Mouse (Mus musculus) MEL (cell line): Measurements from ENCODE around the gene Ceacam15. TPM values are rescaled to one million over a fixed set of nuclear protein-coding genes. Genes with fewer than 3 reads are reported as not detected.
A peak's percentile ranks its signal among the peaks of the same experiment; 100 is the strongest.

Source experiments
- DNase-seq: peaks from one replicate; pipeline ENCODE4 v3.0.0; 2011; ENCODE audit warnings: low read depth, low spot score
- H3K27ac ChIP-seq: 2 replicates; pipeline ENCODE4 v1.5.1; 2012; ENCODE audit warnings: low read depth, mild to moderate bottlenecking, control low read depth, low read length, moderate library complexity; ENCODE audit not compliant: control insufficient read depth
- H3K27me3 ChIP-seq, 2 experiments: fragments of 150-350 bp in 1 of 2; sonication (generic) in 1 of 2; 2 replicates each; pipeline ENCODE4 v1.6.1; 2012; ENCODE audit warnings: low read length in 2 of 2, mild to moderate bottlenecking in 2 of 2, improper control_type of control experiment in 1 of 2, moderate library complexity in 1 of 2; ENCODE audit not compliant: insufficient read depth in 2 of 2, control insufficient read depth in 1 of 2
- H3K36me3 ChIP-seq, 2 experiments: 2 replicates each; pipeline ENCODE4 v1.6.1; 2012 to 2014; ENCODE audit warnings: low read length in 2 of 2, improper control_type of control experiment in 1 of 2, inconsistent platforms in 1 of 2, mild to moderate bottlenecking in 1 of 2; ENCODE audit not compliant: insufficient read depth in 2 of 2, control insufficient read depth in 1 of 2
- H3K4me1 ChIP-seq, 2 experiments: fragments of 150-350 bp in 1 of 2; sonication (generic) in 1 of 2; 2 replicates each; pipeline ENCODE4 v1.6.1; 2012; ENCODE audit warnings: low read length in 2 of 2, improper control_type of control experiment in 1 of 2, mild to moderate bottlenecking in 1 of 2; ENCODE audit not compliant: insufficient read depth in 2 of 2, control insufficient read depth in 1 of 2
- H3K4me3 ChIP-seq, 2 experiments: fragments of 150-350 bp in 1 of 2; sonication (generic) in 1 of 2; 2 replicates each; pipeline ENCODE4 v1.5.1; 2012; ENCODE audit warnings: low read depth in 2 of 2, low read length in 2 of 2, mild to moderate bottlenecking in 2 of 2, moderate library complexity in 2 of 2, control low read depth in 1 of 2, improper control_type of control experiment in 1 of 2; ENCODE audit not compliant: control insufficient read depth in 1 of 2, insufficient read depth in 1 of 2
- H3K79me2 ChIP-seq: 2 replicates; pipeline ENCODE4 v1.6.1; 2012; ENCODE audit warnings: mild to moderate bottlenecking, low read length, moderate library complexity; ENCODE audit not compliant: control insufficient read depth, poor library complexity, insufficient read depth
- H3K9ac ChIP-seq: 2 replicates; pipeline ENCODE4 v1.6.1; 2012; ENCODE audit warnings: low read depth, mild to moderate bottlenecking, control low read depth, low read length, moderate library complexity; ENCODE audit not compliant: control insufficient read depth, poor library complexity, severe bottlenecking
- H3K9me3 ChIP-seq: fragments of 150-350 bp; sonication (generic); replicated peaks from 2 replicates; pipeline ENCODE4 v1.6.1; 2012; ENCODE audit warnings: mild to moderate bottlenecking, low read length, improper control_type of control experiment, moderate library complexity; ENCODE audit not compliant: insufficient read depth
- BHLHE40 ChIP-seq: IDR thresholded peaks from 2 replicates; pipeline ENCODE4 v1.6.1; 2012; ENCODE audit warnings: low read depth, mild to moderate bottlenecking, inconsistent platforms, low read length, improper control_type of control experiment, borderline replicate concordance
- CHD2 ChIP-seq: IDR thresholded peaks from 2 replicates; pipeline ENCODE4 v1.6.1; 2011; ENCODE audit warnings: low read length, improper control_type of control experiment
- CTCF ChIP-seq, 3 experiments: IDR thresholded peaks in 2 of 3; conservative IDR thresholded peaks in 1 of 3; 2 replicates each; pipeline ENCODE4 v1.5.1; 2011 to 2012; ENCODE audit warnings: low read length in 3 of 3, low read depth in 2 of 3, mild to moderate bottlenecking in 2 of 3, improper control_type of control experiment in 1 of 3, inconsistent platforms in 1 of 3, mixed read lengths in 1 of 3, moderate library complexity in 1 of 3; ENCODE audit not compliant: control insufficient read depth in 1 of 3, insufficient read depth in 1 of 3, poor library complexity in 1 of 3, severe bottlenecking in 1 of 3
- E2F4 ChIP-seq: IDR thresholded peaks from 2 replicates; pipeline ENCODE4 v1.6.1; 2011; ENCODE audit warnings: low read depth, low read length, improper control_type of control experiment, borderline replicate concordance
- ELF1 ChIP-seq: IDR thresholded peaks from 2 replicates; pipeline ENCODE4 v1.6.1; 2014; ENCODE audit warnings: low read depth, mild to moderate bottlenecking, inconsistent platforms, low read length, improper control_type of control experiment, moderate library complexity
- HCFC1 ChIP-seq: IDR thresholded peaks from 2 replicates; pipeline ENCODE4 v1.6.1; 2012; ENCODE audit warnings: low read depth, mild to moderate bottlenecking, inconsistent platforms, low read length, improper control_type of control experiment, moderate library complexity
- JUND ChIP-seq: IDR thresholded peaks from 2 replicates; pipeline ENCODE4 v1.6.1; 2011; ENCODE audit warnings: low read depth, mild to moderate bottlenecking, improper control_type of control experiment, low read length
- MAFK ChIP-seq: IDR thresholded peaks from 2 replicates; pipeline ENCODE4 v1.6.1; 2011; ENCODE audit warnings: low read depth, mild to moderate bottlenecking, low read length, improper control_type of control experiment, borderline replicate concordance
- MEF2A ChIP-seq: IDR thresholded peaks from 2 replicates; pipeline ENCODE4 v1.6.1; 2014; ENCODE audit warnings: low read depth, mild to moderate bottlenecking, inconsistent platforms, low read length, improper control_type of control experiment; ENCODE audit not compliant: poor library complexity, insufficient replicate concordance, severe bottlenecking; ENCODE audit errors: extremely low read depth
- MXI1 ChIP-seq: IDR thresholded peaks from 2 replicates; pipeline ENCODE4 v1.6.1; 2011; ENCODE audit warnings: mild to moderate bottlenecking, low read depth, low read length, improper control_type of control experiment
- NELFE ChIP-seq: IDR thresholded peaks from 2 replicates; pipeline ENCODE4 v1.6.1; 2011; ENCODE audit warnings: low read depth, low read length, improper control_type of control experiment
- NRF1 ChIP-seq: IDR thresholded peaks from 2 replicates; pipeline ENCODE4 v1.6.1; 2014; ENCODE audit warnings: low read depth, mild to moderate bottlenecking, inconsistent platforms, low read length, improper control_type of control experiment, moderate library complexity; ENCODE audit not compliant: poor library complexity, insufficient read depth, severe bottlenecking
- POLR2AphosphoS2 ChIP-seq: IDR thresholded peaks from 2 replicates; pipeline ENCODE4 v1.6.1; 2011; ENCODE audit warnings: low read length, improper control_type of control experiment
- RAD21 ChIP-seq: IDR thresholded peaks from 2 replicates; pipeline ENCODE4 v1.6.1; 2011; ENCODE audit warnings: mild to moderate bottlenecking, low read depth, low read length, improper control_type of control experiment
- RCOR1 ChIP-seq: IDR thresholded peaks from 2 replicates; pipeline ENCODE4 v1.6.1; 2012; ENCODE audit warnings: low read depth, mild to moderate bottlenecking, inconsistent platforms, low read length, improper control_type of control experiment
- SMC3 ChIP-seq: IDR thresholded peaks from 2 replicates; pipeline ENCODE4 v1.6.1; 2011; ENCODE audit warnings: low read depth, low read length, improper control_type of control experiment
- TBP ChIP-seq: IDR thresholded peaks from 2 replicates; pipeline ENCODE4 v1.8.0; 2011; ENCODE audit warnings: low read depth, low read length, improper control_type of control experiment
- UBTF ChIP-seq: IDR thresholded peaks from 2 replicates; pipeline ENCODE4 v1.6.1; 2012; ENCODE audit warnings: low read depth, mild to moderate bottlenecking, inconsistent platforms, low read length, improper control_type of control experiment, moderate library complexity, borderline replicate concordance; ENCODE audit not compliant: insufficient read depth
- USF1 ChIP-seq: IDR thresholded peaks from 2 replicates; pipeline ENCODE4 v1.6.1; 2014; ENCODE audit warnings: low read depth, mild to moderate bottlenecking, inconsistent platforms, low read length, improper control_type of control experiment, moderate library complexity
- USF2 ChIP-seq, 2 experiments: IDR thresholded peaks; 2 replicates each; pipeline ENCODE4 v1.6.1; 2011 to 2012; ENCODE audit warnings: improper control_type of control experiment in 2 of 2, low read length in 2 of 2, borderline replicate concordance in 1 of 2, inconsistent platforms in 1 of 2, low read depth in 1 of 2, mild to moderate bottlenecking in 1 of 2; ENCODE audit not compliant: insufficient read depth in 1 of 2
- ZKSCAN1 ChIP-seq: IDR thresholded peaks from 2 replicates; pipeline ENCODE4 v1.6.1; 2012; ENCODE audit warnings: low read depth, mild to moderate bottlenecking, inconsistent platforms, low read length, improper control_type of control experiment, moderate library complexity
- ZNF384 ChIP-seq: IDR thresholded peaks from 2 replicates; pipeline ENCODE4 v1.6.1; 2012; ENCODE audit warnings: low read depth, mild to moderate bottlenecking, inconsistent platforms, low read length, improper control_type of control experiment
- polyA plus RNA-seq, 2 experiments: library from polyadenylated mRNA; stranded (reverse) in 1 of 2; unstranded in 1 of 2; fragments of >175 nt in 1 of 2; fragments of >200 nt in 1 of 2; gene quantifications; 2 replicates each; pipeline versions ENCODE4 v1.2.1 to v1.2.4; 2012; ENCODE audit warnings: low replicate concordance in 2 of 2, low read depth in 1 of 2; ENCODE audit not compliant: insufficient read length in 2 of 2, insufficient read depth in 1 of 2, missing spikeins in 1 of 2
- total RNA-seq: library from RNA; depleted of rRNA; stranded (reverse); fragments of 300-350 nt; gene quantifications from 2 replicates; pipeline ENCODE4 v1.2.3, GENCODE M21; 2012

The Ceacam15 gene
- total and polyA plus RNA-seq, 3 experiments: not detected

GRCm38 (mm10) chr7:16628096-16628771, 47.3 kb downstream of the Ceacam15 start:
- H3K79me2 ChIP-seq: no peaks in the 10 kb centered on the region
- no peaks in the 10 kb centered on the region for H3K9me3 ChIP-seq
- DNase-seq: peak; percentile 79
- no peak overlapping the region for H3K9ac ChIP-seq
- peaks cover 0 to 6% of the 10 kb centered on the region in 2 experiments; a peak in 2 of 4 replicates for H3K4me1 ChIP-seq
- peaks cover 0 to 5% of the 10 kb centered on the region in 2 experiments; a peak in 1 of 4 replicates for H3K36me3 ChIP-seq
- TF ChIP-seq ZKSCAN1: no peak
- no peak for TF ChIP-seq ELF1
- TF ChIP-seq MEF2A: no peak
- TF ChIP-seq MXI1: no peak
- peak; percentile 31 to 84 (median 74) for TF ChIP-seq CTCF (IDR thresholded peaks at IDR 0.05 in 2 of 3, conservative IDR thresholded peaks at IDR 0.05 in 1 of 3; ENCODE audit: control insufficient read depth in 1 of 3, insufficient read depth in 1 of 3, low read depth in 2 of 3, low read length in 3 of 3, poor library complexity in 1 of 3, severe bottlenecking in 1 of 3)
- TF ChIP-seq SMC3: peak; percentile 34
- TF ChIP-seq TBP: no peak
- no peak for TF ChIP-seq MAFK
- TF ChIP-seq BHLHE40: no peak
- TF ChIP-seq NRF1: no peak
- no peak for TF ChIP-seq ZNF384
- no peak for TF ChIP-seq NELFE
- no peak for TF ChIP-seq HCFC1
- no peak for TF ChIP-seq JUND
- TF ChIP-seq POLR2AphosphoS2: no peak
- TF ChIP-seq E2F4: no peak
- TF ChIP-seq CHD2: no peak
- no peak for TF ChIP-seq USF2 (IDR thresholded peaks at IDR 0.05; ENCODE audit: borderline replicate concordance in 1 of 2, insufficient read depth in 1 of 2, low read depth in 1 of 2, low read length in 2 of 2)
- TF ChIP-seq USF1: no peak
- no peak for TF ChIP-seq RCOR1
- peak; percentile 51 for TF ChIP-seq RAD21
- no peak for TF ChIP-seq UBTF
- no peak overlapping the region for H3K27ac ChIP-seq
- no peaks in the 10 kb centered on the region; a peak in 1 of 4 replicates for H3K27me3 ChIP-seq
- H3K4me3 ChIP-seq: no peak overlapping the region
